Mouse (Mus musculus): ENCODE measurements around the gene En2. TPM values are rescaled to one million over a fixed set of nuclear protein-coding genes. Genes with fewer than 3 reads are reported as not detected.

Gene En2
- total RNA-seq, 4 experiments from 2014 or later = 0.38 to 0.41 TPM; not detected in 2

Other genes starting within 250 kb of the En2 start
- 100 to 1,000 TPM; 117 to 144 (median 135) TPM for gene Insig1, start 94.3 kb upstream of the En2 start, total RNA-seq (2022)
- gene Cnpy1, start 80.1 kb downstream of the En2 start, total RNA-seq (2022) = not detected
- gene Rbm33, start 151.4 kb downstream of the En2 start, total RNA-seq (2022) = 10 to 100 TPM; 42.9 to 72.1 (median 55.9) TPM

All from adrenal gland, adult 8-10 months (tissue).